Mouse (Mus musculus): Measurements from ENCODE around the gene 4931408C20Rik. TPM values are rescaled to one million over a fixed set of nuclear protein-coding genes. Genes with fewer than 3 reads are reported as not detected.

The 4931408C20Rik gene
- total RNA-seq (2017), result not detected in 2 replicates

- ATAC-seq (replicated peaks in 1 of 2; ENCODE audit: insufficient read depth in 1 of 2, low FRiP score in 2 of 2, low TSS enrichment in 1 of 2, low read depth in 1 of 2, poor library complexity in 2 of 2, severe bottlenecking in 2 of 2), result peak; percentile 53 to 61
Observed at GRCm38 (mm10) chr1:26686842-26687760, at the start of gene 4931408C20Rik. TSS of gene 4931408C20Rik (minus strand) at chr1:26687460.

DNA sequence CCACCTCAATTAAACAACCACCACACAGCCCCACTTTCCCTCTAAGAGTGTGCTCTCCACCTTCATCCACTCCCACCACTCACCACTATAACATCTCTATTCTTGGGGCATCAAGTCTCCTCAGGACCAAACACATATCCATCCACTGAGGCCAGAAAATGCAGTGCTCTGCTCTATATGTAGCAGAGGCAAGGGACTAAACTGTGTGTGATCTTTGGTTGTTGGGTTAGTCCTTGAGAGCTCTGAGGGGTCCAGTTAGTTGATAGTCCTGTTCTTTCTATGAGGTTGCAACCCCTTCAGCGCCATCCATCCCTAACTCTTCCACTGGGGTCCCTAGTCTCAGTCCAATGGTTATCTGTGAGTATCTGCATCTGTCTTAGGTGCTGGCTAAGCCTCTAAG is 666 bp upstream of the 4931408C20Rik start:
- peak; percentile 4 to 19; a peak in 1 of 4 replicates for ATAC-seq (replicated peaks in 1 of 2; ENCODE audit: insufficient read depth in 1 of 2, low FRiP score in 2 of 2, low TSS enrichment in 1 of 2, low read depth in 1 of 2, poor library complexity in 2 of 2, severe bottlenecking in 2 of 2)

DNA sequence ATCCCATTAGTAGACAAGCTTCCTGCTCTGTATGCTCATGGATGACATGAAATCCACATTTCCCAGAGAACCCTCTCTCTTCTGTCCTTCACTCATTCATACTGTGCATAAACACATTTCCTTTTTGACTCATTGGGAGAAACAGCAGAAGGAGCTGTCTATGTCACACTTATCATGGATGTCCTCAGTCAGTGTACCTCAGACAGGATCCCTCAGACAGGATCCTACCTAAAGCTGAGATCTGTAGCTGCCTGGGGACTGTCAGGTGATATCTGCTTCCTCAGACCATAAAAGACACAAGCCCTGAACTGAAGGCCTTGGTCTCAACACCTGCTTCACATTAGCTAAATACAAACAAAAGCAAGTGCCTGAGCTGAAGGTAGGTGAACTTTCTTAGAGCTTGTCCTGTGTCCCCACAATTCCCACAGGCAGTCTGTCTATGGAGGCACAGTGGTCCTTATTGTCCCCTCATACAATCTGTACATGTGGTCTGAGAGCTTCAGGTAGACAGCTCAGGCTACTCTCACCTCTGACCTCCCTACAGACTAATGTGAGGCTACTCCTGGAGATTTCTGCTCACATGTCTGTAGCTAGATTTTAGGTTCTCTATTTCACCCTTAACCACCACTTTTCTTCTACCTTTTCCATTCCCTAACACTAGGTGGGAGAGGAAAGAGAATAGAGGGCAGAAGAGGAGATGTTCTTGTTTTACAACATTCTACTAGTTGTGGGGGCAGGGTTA is 1.1 kb downstream of the 4931408C20Rik start:
- peak in 1 of 2 experiments; percentile 27; a peak in 1 of 4 replicates for ATAC-seq (replicated peaks in 1 of 2; ENCODE audit: insufficient read depth in 1 of 2, low FRiP score in 2 of 2, low TSS enrichment in 1 of 2, low read depth in 1 of 2, poor library complexity in 2 of 2, severe bottlenecking in 2 of 2)

GRCm38 (mm10) chr1:26685383-26685782 is 1.9 kb downstream of the 4931408C20Rik start:
- ATAC-seq (replicated peaks in 1 of 2; ENCODE audit: insufficient read depth in 1 of 2, low FRiP score in 2 of 2, low TSS enrichment in 1 of 2, low read depth in 1 of 2, poor library complexity in 2 of 2, severe bottlenecking in 2 of 2), result peak; percentile 78 to 84

GRCm38 (mm10) chr1:26649704-26650388 is 37.4 kb downstream of the 4931408C20Rik start:
- ATAC-seq (replicated peaks in 1 of 2; ENCODE audit: insufficient read depth in 1 of 2, low FRiP score in 2 of 2, low TSS enrichment in 1 of 2, low read depth in 1 of 2, poor library complexity in 2 of 2, severe bottlenecking in 2 of 2), result no peak

- no peak for ATAC-seq (replicated peaks in 1 of 2; ENCODE audit: insufficient read depth in 1 of 2, low FRiP score in 2 of 2, low TSS enrichment in 1 of 2, low read depth in 1 of 2, poor library complexity in 2 of 2, severe bottlenecking in 2 of 2)
Observed at GRCm38 (mm10) chr1:26636051-26636450, 51.2 kb downstream of the 4931408C20Rik start.

All from hematopoietic stem cell, adult 5-6 weeks (primary cell).